Mouse (Mus musculus): ENCODE results near the gene Jmjd8. TPM values are rescaled to one million over a fixed set of nuclear protein-coding genes. Genes with fewer than 3 reads are reported as not detected.

The Jmjd8 gene
- polyA plus RNA-seq, 1 experiment from 2014 or later: 58.7 TPM

DNA sequence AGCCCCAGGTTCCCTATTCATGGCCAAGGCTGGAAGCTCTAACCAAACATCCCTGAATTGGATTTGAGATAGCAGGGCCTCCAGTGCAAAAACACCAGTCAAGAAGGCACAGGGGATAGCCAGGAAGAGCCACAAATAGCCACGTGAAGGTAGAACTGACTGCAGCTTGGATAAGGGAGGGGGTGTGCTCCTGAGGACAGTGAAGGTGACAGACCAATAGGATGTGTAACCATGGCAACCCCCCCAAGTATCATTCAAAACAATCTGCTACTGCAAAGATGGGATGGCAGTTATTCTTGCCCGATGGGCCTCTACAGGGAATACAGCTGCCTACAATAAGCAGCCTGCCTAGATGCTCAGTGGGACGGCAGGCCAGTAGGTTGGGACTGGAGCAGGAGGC is 8.9 kb downstream of the Jmjd8 start:
- H3K36me3 ChIP-seq: peaks cover 71% of the 10 kb centered on the region
- peak overlapping the region; percentile 81; the same call in 1 of the 2 replicates for H3K27ac ChIP-seq (replicated peaks)
- peak overlapping the region; percentile 89 for H3K4me3 ChIP-seq
- no peaks in the 10 kb centered on the region for H3K27me3 ChIP-seq (ENCODE audit: low read depth, poor library complexity, severe bottlenecking)
- 49% methylated on average over 3 of the region's 3 CpGs for WGBS
- no peaks in the 10 kb centered on the region for H3K9me3 ChIP-seq (replicated peaks)
- H3K4me1 ChIP-seq: peaks cover 58% of the 10 kb centered on the region
- no peak for DNase-seq (ENCODE audit: low spot score)

DNA sequence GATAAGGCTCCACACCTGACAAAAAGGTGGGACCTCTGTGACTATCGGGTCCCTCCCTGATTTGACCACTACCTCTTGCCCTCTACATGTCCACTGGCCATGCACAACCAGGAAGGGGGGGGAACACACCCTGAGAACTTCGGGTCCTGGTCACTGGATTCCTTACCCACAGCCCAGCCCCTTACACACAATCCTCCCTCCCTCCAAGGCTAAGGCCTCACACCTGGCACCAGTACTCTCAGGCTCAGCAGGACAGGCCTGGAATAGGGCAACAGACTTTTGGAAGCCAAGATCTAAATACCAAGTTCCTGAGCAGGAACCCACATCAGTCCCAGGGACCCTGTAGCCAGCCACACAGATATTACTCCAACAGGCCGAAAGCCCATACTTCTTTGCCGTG is 10.2 kb downstream of the Jmjd8 start:
- Histone ChIP-seq H3K27ac (replicated peaks) (no peak overlapping the region), H3K27me3 (ENCODE audit: low read depth, poor library complexity, severe bottlenecking) (no peaks in the 10 kb centered on the region), H3K9me3 (replicated peaks) (no peaks in the 10 kb centered on the region), H3K36me3 (peaks cover 80% of the 10 kb centered on the region), H3K4me3 (no peak overlapping the region), H3K4me1 (peaks cover 62% of the 10 kb centered on the region)
- WGBS: 92% methylated on average over 4 of the region's 4 CpGs
- no peak for DNase-seq (ENCODE audit: low spot score)

DNA sequence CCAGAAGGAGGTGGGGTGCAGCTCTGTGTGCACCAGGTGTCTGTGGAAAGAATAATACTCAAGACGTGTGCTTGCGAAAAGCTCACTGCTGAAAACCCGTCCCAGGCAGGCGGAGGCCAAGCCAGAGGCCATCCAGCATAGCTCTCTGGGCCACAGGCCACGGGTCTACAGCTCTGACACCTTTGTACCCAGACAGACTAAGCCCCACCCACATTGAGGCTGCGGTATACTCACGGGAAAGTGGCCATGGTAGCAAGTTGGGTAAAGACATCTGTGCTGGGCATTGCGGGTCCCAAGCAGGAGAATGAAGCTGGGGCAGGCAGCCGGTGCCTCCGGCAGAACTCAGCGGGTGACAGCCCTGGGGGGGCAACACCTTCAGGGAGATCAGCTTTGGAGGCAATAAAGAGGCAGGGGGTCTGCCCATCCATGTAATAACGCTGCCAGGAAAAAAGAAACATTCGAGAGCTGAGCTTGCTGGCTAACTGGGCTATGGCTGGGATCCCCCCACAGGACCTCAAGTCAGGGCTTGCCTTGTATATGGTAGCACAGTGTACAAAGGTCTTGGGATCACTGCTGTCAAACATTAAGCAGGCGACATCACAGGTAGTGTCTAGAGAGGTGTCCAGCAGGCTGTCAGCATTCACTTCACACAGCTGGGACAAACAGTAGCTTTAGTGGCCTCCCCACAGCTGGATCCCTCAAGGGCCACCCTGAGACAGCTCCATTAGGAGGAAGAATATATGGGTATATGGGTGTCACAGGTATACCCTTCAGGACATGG is 11.0 kb downstream of the Jmjd8 start:
- Histone ChIP-seq H3K4me1 (peaks cover 61% of the 10 kb centered on the region), H3K36me3 (peaks cover 76% of the 10 kb centered on the region), H3K4me3 (peak overlapping the region; percentile 18; the same call in 1 of the 2 replicates)

DNA sequence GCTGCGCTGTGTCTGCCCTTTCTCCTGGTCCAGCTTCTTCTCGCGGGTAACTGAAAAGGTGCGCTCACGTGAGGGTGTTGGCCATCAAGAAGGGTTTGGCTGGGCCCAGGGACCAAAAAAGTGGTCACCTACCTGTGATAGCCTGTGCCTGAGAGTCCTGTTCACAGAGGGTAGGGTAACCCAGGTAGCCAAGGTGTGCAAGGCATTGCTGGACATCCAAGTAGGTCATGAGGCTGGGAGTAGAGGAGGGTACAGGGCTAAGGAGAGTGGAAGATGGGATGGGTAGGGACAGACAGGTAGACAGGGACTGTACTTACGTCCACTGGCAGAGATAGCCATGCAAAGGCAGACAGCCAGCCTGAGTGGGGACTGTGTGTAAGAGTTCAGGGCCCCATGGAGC is 11.9 kb downstream of the Jmjd8 start:
- WGBS: 94% methylated on average over 6 of the region's 6 CpGs
- no peak overlapping the region for H3K4me3 ChIP-seq

More for the DNA sequence above, 11.0 kb downstream of the Jmjd8 start:
- H3K9me3 ChIP-seq (replicated peaks): no peaks in the 10 kb centered on the region
- H3K27ac ChIP-seq (replicated peaks): no peak overlapping the region
- H3K27me3 ChIP-seq (ENCODE audit: low read depth, poor library complexity, severe bottlenecking): no peaks in the 10 kb centered on the region
- 91% methylated on average over 14 of the region's 14 CpGs for WGBS
- DNase-seq (ENCODE audit: low spot score): no peak

DNA sequence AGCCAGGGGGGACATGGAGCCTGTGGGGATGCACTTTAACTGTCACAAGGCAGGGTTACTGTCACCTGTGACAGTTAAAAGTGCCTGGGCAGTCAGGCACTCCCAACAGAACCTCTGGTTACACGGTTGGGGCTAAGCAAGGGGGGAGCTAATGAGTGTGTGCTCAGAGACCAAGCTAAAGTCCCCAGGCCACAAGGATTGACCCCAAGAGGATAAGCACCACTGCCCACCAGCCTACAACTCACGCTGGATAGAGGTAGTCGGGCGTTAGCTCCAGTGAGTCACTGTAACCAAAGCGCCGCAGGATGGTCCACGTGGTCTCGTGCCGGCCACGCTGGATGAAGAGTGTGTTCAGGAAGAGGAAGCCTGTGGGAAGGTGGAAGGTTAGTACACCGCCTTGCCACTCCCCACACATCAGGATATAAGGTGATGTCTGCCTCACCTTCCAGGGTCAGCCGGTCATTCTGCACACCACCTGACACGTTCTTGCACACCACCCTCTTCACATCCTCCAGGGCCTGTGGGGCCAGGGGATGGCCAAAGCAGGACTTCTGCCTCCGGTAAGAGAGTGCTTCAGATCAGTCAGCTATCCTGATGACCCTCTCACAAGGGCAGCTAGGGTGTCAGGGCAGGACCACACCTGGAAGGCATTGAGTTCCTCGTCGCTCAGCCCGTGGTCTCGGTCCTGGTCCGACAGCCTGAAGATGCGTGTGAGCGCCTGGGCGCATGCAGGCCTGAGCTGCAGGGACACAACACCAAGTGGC is 12.6 kb downstream of the Jmjd8 start, which contains the start of gene Gm20683:
TSS of gene Gm20683 (minus strand) at position 647 of the 764 bp plus-strand sequence.
- Histone ChIP-seq H3K27me3 (ENCODE audit: low read depth, poor library complexity, severe bottlenecking) (no peaks in the 10 kb centered on the region), H3K36me3 (peaks cover 75% of the 10 kb centered on the region), H3K4me1 (peaks cover 51% of the 10 kb centered on the region), H3K4me3 (0 out of 2 replicates have a peak within 1 kb of the TSS, but pooled peaks have one; percentile 0), H3K27ac (replicated peaks) (no peak within 1 kb of the TSS), H3K9me3 (replicated peaks) (no peaks in the 10 kb centered on the region)
- 93% methylated on average over 22 of the region's 22 CpGs for WGBS
- no peak for DNase-seq (ENCODE audit: low spot score)

More for the DNA sequence above, 11.9 kb downstream of the Jmjd8 start:
- DNase-seq (ENCODE audit: low spot score): no peak
- Histone ChIP-seq H3K4me1 (peaks cover 59% of the 10 kb centered on the region), H3K27ac (replicated peaks) (no peak overlapping the region), H3K36me3 (peaks cover 75% of the 10 kb centered on the region), H3K27me3 (ENCODE audit: low read depth, poor library complexity, severe bottlenecking) (no peaks in the 10 kb centered on the region), H3K9me3 (replicated peaks) (no peaks in the 10 kb centered on the region)

DNA sequence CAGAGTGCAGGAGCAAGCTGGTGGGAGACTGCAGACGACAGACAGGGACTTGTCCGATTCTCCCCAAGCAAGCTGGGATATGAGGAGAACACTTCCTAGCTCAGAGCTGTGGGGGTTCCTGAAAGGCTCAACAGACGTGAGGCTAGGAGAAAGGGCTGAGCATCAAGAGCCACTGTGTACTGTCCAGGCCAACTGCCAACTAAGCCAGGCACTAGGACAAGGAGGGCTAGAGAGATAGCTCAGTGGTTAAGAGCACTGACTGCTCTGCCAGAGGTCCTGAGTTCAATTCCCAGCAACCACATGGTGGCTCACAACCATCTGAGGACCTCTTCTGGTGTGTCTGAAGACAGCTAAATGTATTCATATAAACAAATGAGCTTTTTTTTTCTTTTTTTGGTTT is 13.8 kb downstream of the Jmjd8 start:
- Histone ChIP-seq H3K4me1 (peaks cover 39% of the 10 kb centered on the region), H3K9me3 (replicated peaks) (no peaks in the 10 kb centered on the region), H3K27me3 (ENCODE audit: low read depth, poor library complexity, severe bottlenecking) (no peaks in the 10 kb centered on the region), H3K36me3 (peaks cover 85% of the 10 kb centered on the region), H3K4me3 (peak overlapping the region; percentile 81; the same call in 1 of the 2 replicates), H3K27ac (replicated peaks) (no peak overlapping the region)
- 83% methylated on average over 3 of the region's 3 CpGs for WGBS
- DNase-seq (ENCODE audit: low spot score): no peak

DNA sequence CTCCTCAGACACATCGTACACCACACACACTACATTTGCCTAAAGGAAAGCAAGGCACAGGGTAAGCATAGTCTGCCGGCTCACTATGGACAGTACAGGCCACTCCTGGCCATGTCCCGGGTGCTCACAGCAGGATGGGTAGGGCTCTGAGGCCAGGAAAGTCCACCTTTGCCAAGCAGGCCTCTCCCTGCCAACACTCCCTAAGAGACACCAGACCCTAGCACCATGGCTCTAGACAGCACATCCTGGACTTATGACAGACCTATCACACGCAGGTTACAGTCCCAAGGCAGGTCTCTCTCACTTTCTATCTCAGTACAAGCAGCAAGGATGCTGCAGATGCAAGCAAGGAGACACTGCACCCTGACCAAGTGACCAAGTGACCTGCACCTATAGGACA is 14.5 kb downstream of the Jmjd8 start:
- Histone ChIP-seq H3K27me3 (ENCODE audit: low read depth, poor library complexity, severe bottlenecking) (no peaks in the 10 kb centered on the region), H3K4me3 (peak overlapping the region; percentile 81), H3K9me3 (replicated peaks) (no peaks in the 10 kb centered on the region), H3K4me1 (peaks cover 33% of the 10 kb centered on the region), H3K27ac (replicated peaks) (peak overlapping the region; percentile 92; the same call in 1 of the 2 replicates), H3K36me3 (peaks cover 85% of the 10 kb centered on the region)
- no peak for DNase-seq (ENCODE audit: low spot score)
- 92% methylated on average over 4 of the region's 4 CpGs for whole genome bisulfite sequencing

DNA sequence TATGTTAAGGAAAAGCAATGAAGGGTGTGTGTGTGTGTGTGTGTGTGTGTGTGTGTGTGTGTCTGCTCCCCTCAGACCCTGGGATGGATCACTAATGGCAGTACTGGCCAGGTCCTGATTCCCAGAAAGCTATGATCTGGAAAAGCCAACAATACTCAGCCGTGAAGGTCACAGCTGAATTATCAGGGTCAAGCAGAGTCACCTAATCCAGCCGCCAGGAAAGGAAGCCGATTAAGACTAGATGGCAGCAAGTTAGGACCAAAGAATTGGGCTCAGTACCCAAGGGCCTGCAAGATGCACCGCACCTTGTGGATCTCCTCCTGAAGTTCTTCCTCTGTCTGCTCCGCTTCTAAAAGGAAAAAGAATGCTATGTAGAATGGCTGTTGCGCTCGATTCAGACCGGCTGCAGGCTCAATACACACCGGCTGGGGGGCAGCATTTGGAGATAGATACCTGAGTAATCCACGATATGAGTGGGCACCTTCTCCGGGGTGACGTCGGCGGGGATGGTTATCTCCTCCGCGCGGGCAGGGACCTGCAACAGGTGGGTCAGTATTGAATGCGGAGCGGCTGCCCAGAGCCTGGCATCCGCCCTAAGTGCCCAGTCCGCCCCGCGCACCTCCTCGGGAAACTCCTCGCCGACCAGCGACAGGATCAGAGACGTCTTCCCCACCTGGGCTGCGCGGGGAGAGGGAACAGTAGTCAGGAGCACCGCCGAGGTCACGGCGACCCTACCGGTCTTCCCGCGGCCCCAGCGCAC is 15.1 kb downstream of the Jmjd8 start:
- Histone ChIP-seq H3K27me3 (ENCODE audit: low read depth, poor library complexity, severe bottlenecking) (no peaks in the 10 kb centered on the region), H3K4me3 (peak overlapping the region; percentile 81), H3K36me3 (peaks cover 85% of the 10 kb centered on the region), H3K27ac (replicated peaks) (peak overlapping the region; percentile 92), H3K4me1 (peaks cover 29% of the 10 kb centered on the region), H3K9me3 (replicated peaks) (no peaks in the 10 kb centered on the region)
- DNase-seq (ENCODE audit: low spot score): no peak
- WGBS: 5% methylated on average over 38 of the region's 38 CpGs

DNA sequence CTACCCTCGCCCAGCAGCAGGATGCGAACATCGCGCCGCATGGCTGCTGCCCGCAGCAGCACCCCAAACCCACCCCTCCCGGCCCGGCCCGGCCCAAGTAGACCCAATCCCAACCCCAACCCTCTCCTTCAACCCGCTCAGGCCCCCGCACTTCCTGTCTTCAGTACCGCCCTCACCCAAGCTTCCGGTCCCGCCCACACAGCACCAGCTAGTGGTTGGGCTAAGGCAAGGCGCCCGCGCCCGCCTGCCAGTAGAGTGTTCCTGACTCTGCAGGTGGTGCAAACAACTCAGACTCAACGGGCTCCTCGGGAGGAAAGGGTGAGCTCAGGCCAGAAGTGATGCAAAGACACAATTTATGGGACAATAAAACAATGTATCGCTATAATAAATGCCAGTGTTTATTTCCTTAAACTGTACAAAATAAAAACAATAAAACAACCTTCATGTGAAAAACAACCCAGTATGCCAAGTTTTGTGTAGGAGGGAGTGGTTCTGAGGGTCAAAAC is 15.8 kb downstream of the Jmjd8 start, which contains the start of gene Rhot2:
TSS of gene Rhot2 (minus strand) at position 456 of the 506 bp plus-strand sequence.
- peak within 1 kb of the TSS; percentile 92 for H3K27ac ChIP-seq (replicated peaks)
- H3K9me3 ChIP-seq (replicated peaks): no peaks in the 10 kb centered on the region
- WGBS: under 1% methylated on average over 21 of the region's 21 CpGs
- H3K4me3 ChIP-seq: peak within 1 kb of the TSS; percentile 81
- no peaks in the 10 kb centered on the region for H3K27me3 ChIP-seq (ENCODE audit: low read depth, poor library complexity, severe bottlenecking)
- DNase-seq (ENCODE audit: low spot score): peak; percentile 95
- H3K4me1 ChIP-seq: peaks cover 26% of the 10 kb centered on the region
- H3K36me3 ChIP-seq: peaks cover 85% of the 10 kb centered on the region

DNA sequence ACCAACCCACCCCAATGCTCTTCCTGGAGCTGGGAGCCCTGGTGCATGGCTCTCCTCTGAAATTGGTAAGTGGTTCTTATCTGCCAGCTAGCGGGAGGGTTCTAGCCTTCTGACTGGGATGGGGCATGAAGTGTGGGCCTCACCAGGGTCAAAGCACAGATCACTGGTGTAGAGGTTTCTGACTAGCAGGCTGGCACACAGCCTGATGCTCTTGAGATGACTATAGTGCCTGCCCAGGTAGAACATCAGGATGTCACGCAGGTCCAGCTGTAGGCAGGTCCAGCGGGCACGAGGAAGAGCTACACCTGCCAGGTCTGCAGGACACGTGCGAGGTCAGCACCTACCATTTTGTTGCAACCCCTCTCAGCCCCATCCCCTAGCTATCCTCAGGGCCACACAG is 31.6 kb downstream of the Jmjd8 start:
- Histone ChIP-seq H3K36me3 (peaks cover 37% of the 10 kb centered on the region), H3K27me3 (ENCODE audit: low read depth, poor library complexity, severe bottlenecking) (no peaks in the 10 kb centered on the region), H3K9me3 (replicated peaks) (no peaks in the 10 kb centered on the region), H3K27ac (replicated peaks) (peak overlapping the region; percentile 95), H3K4me1 (peaks cover 40% of the 10 kb centered on the region), H3K4me3 (peak overlapping the region; percentile 76)
- no peak for DNase-seq (ENCODE audit: low spot score)
- WGBS: 92% methylated on average over 6 of the region's 6 CpGs

DNA sequence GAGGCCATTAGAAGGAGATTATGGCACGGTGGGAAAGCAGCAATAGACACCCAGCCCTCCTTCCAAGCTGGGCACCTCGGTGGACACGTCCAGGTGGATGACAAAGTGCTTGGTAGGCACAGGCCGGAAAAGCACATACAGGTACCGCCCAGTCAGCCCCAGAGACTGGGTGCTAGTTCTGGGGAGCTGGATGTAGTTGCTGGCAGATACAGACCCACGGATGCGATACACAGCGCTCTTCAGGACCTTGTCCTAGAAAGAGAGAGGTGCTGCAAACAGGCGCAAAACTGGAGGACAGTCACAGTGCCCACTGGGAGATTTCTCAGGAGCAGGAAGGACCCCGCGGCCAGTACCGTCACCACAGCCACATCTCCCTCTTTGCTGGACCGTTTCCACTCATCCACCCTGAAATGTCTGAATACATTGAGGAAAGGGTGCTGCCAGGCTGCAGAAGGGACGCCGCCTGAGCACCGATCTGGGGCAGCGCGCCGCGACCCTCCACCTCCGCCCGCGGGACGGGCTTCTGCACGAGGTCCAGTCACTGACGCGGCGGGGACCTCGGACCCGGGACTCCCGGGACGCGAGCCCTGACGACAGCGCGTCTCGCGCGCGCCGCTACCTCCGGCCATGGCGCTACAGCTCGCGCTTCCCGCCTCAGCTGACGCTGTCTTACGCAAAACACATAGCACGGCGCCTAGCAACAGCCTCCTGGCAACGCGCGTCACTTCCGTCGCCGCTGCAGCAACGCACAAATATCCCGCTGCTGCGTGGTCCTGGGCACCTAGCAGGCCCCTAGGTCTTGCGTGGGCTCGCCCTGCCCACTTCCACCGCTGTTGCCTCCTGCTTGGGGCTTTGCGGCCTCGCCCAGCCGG is 32.4 kb downstream of the Jmjd8 start, which contains the start of gene Wdr90:
TSS of gene Wdr90 (minus strand) at position 670 of the 872 bp plus-strand sequence.
- Histone ChIP-seq H3K36me3 (peaks cover 28% of the 10 kb centered on the region), H3K27me3 (ENCODE audit: low read depth, poor library complexity, severe bottlenecking) (no peaks in the 10 kb centered on the region), H3K9me3 (replicated peaks) (no peaks in the 10 kb centered on the region), H3K4me1 (peaks cover 43% of the 10 kb centered on the region), H3K27ac (replicated peaks) (peak within 1 kb of the TSS; percentile 95), H3K4me3 (peak within 1 kb of the TSS; percentile 76)
- peak; percentile 94 for DNase-seq (ENCODE audit: low spot score)
- WGBS: 4% methylated on average over 65 of the region's 65 CpGs

All from midbrain, embryonic 10.5 days (tissue).